Mouse (Mus musculus): Measurements from ENCODE around the gene Tdp1.

DNA sequence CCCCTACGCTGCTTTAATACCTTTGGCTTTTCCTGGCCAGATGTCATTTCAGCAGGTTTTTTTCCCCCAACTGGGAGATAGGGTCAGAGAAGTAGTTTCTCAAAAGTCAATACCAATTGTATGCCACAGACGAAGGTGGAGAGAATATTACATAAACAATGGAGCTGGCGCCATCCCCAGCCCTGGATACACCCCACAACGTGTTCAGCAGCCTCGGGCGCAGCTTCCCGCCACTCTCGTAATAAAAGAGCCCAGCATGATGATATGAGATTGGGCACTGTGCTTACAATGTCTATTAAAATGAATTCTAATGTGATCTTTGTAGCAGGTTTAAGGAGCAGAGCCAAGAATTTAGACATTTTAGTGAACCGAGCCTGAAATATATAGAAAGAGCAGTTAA, 28.3 kb upstream of the Tdp1 start:
- TF ChIP-seq POLR2A (IDR thresholded peaks at IDR 0.05; ENCODE audit: extremely low read depth, insufficient read depth, low read length) (no peak), CTCF (IDR thresholded peaks at IDR 0.05; ENCODE audit: extremely low read depth, insufficient read depth, low read length) (no peak)

All from cortical plate, adult 2 months (tissue).